Mouse (Mus musculus) left cerebral cortex, adult 18-20 months (tissue): Measurements from ENCODE around the gene Platr25. TPM values are rescaled to one million over a fixed set of nuclear protein-coding genes. Genes with fewer than 3 reads are reported as not detected.
"Not testable (repeated sequence)": the region's sequence is repeated elsewhere in the genome, so short reads cannot be mapped to it uniquely, and the experiment has no call there.

Source experiments
- DNase-seq, 2 experiments: peaks; one replicate each; pipeline ENCODE4 v3.0.0; 2021 to 2022; ENCODE audit warnings: low spot score in 2 of 2, mixed read lengths in 1 of 2
- long read RNA-seq, 2 experiments: library from polyadenylated mRNA; stranded (forward); transcript quantifications; one replicate each; pipeline ENCODE4 v2.0.0; 2021
- microRNA-seq, 2 experiments: library from miRNA; unstranded; fragments of <30 nt; microRNA quantifications; one replicate each; pipeline ENCODE4 v1.2.0; 2021
- total RNA-seq, 2 experiments: library from RNA; stranded (reverse); gene quantifications; 2 replicates each; pipeline ENCODE4 v1.2.3; 2021

The Platr25 gene
- total RNA-seq = 10 to 100 TPM; 14.8 to 15.7 TPM
- long read RNA-seq, experiment 1, partial matches to known transcripts = 0 of 8 reads
- long read RNA-seq, experiment 1, other reads (novel, unspliced or antisense) = 1 of 8 reads
- long read RNA-seq, experiment 2 = 0 reads

DNA sequence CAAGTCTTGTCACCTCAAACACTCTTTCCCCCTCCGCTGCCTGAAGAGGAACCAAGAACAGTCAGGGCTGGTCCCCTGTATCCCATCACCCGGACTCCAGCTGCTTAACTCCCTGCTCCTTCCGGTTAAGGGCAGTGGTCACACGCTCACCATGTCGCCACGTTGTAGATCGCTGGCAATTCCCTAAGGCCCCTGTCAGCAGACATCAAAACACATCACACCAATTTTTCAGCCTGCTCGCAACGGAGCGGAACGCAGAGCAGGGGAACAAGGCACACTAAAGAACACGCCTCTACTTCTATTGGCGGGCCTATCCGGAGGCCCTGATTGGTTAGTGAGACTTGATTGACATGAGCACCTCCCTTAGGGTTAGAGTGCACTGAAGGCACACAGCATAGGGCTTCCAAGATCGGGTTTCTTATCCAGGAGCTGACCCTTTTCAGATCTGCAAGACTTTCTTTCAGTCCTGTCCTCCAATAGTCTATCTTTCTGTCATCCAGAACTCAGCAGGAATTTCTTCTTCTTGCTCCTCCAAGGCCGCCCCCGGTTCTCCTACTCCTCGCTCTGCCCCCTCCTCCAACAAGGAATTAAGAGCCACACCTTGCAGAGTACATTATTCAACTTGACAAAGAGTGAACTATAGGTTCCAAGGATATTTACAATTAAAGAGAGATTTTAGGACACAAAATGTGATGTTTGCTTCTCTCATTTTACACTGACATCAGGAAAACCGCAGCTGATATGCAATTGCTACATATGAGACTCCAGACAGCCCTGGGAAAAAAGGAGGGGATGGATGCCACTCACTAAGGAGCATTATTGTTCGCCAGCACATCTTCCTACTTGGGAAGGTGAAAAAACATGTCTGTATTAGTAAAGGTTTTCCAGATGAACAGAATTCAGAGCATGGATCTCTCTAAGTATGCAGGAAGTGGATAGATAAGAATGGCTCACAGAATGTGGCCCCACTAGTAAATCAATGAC is at the start of gene Platr25:
Gene Platr25 (minus strand): TSS at position 278 of the 984 bp plus-strand sequence.
- DNase-seq = peak; percentile 4 to 36

DNA sequence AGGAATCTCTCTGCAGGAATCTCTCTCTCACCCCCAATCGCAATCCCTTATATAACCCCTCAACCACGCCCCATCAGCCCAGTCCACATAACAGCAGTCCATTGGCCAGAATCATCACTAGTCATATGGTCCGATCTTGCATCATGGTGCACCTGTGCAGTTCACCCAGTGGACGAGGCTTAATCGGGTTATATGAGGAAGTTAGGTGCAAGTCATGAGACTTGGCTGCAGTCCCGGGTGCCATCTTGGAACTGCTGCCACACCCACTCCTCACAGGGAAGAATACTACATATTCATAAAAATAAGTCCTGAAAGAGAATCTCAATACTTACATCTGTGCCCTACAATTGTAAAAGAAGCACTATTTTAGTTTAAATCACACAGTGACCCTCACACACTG is 47.5 kb upstream of the Platr25 start:
- DNase-seq = not testable (repeated sequence)

DNA sequence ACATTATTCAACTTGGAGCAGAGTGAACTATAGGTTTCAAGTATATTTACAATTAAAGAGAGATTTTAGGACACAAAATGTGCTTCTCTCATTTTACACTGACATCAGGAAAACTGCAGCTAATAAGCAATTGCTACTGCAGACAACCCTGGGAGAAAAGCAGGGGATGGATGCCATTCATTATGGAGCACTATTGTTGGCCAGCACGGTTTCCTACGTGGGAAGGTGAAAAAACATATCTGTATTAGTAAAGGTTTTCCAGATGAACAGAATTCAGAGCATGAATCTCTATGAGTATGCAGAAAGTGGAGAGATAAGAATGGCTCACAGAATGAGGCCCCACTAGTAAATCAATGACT is 25.6 kb upstream of the Platr25 start:
- DNase-seq = not testable (repeated sequence)

DNA sequence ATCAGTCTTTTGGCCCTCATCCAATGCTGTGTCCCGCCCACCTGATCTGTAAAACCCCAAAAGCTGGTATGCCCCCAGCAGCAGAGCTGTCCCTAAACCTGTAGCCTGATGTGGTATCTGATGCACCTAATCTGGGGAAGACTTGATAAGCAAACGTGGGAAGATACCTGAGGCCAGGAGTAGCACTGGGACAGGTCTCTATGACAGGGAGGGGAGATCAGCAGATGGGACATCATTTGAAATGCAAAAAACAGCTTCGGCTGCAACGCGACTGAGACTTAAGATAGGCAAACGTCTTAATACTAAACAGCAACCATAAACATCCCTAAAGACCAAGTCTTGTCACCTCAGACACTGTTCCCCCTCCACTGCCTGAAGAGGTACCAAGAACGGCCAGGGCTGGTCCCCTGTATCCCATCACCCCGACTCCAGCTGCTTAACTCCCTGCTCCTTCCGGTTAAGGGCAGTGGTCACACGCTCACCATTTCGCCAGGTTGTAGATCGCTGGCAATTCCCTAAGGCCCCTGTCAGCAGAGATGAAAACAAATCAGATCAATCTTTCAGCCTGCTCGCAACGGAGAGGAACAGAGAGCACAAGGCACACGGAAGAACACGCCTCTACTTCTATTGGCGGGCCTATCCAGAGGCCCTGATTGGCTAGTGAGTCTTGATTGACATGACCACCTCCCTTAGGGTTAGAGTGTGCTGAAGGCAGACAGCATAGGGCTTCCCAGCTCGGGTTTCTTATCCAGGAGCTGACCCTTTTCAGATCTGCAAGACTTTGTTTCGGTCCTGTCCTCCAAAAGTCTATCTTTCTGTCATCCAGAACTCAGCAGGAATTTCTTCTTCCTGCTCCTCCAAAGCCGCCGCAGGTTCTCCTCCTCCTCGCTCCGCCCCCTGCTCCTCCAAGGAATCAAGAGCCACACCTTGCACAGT is 25.0 kb upstream of the Platr25 start, which contains the start of gene Gm5141:
Gene Gm5141 (minus strand): TSS at position 610 of the 936 bp plus-strand sequence.
- DNase-seq = peak; percentile 45 to 52

DNA sequence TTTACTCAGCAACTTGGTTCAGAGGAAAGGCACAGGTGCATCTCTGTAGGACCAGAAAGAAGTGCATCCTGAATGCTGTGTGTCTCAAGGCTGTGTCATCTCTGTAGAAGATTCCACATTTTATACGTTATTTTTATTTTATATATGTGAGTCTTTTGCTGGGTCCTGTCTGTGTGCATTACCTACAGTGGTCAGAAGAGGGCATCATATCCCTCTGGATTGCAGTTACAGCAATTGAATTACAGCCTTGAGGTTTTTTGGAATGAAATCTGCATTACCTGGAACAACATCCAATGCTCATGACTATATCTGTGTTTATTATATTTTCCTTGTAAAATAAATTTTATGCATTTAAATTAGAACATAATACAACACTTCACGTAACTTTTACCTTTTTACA is 3.3 kb upstream of the Platr25 start:
- peak; percentile 47 to 63 for DNase-seq

DNA sequence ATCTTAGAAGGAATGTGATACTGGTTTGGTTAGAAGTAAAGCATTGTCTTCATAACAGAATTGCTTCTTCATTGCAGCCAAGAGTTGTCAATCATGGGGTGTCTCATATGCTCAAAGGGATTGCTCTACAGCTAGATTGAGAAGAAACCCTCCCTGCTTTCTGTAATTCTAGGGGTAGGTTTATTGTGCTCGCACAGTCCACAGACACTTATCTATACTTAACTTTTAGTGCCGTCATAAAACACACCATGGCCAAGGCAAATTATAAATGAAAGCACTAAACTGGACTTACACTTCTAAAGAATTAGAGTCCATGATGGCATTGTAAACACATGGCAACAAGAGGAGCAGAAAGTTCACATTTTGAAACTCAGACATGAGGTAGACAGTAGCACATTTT is 27.2 kb downstream of the Platr25 start:
- DNase-seq = no peak

DNA sequence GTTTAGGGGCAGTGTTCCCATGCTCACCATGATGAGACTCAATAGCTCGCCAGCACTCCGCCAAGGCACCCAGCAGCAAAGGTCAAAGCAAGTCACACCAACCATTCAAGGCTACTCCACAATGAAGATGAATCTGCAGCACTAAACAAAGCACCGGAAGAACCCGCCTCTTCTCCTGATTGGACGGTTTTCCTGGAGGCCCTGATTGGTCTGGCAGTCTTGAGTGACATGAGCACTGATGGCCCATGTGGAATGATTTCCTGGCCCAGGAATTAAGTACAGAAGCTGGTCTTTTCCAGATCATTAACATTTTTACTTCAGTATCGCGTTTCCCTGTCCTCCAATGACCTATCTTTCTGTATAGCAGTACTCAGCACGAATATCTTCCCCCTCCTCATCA is 47.9 kb downstream of the Platr25 start:
- DNase-seq = not testable (repeated sequence)

DNA sequence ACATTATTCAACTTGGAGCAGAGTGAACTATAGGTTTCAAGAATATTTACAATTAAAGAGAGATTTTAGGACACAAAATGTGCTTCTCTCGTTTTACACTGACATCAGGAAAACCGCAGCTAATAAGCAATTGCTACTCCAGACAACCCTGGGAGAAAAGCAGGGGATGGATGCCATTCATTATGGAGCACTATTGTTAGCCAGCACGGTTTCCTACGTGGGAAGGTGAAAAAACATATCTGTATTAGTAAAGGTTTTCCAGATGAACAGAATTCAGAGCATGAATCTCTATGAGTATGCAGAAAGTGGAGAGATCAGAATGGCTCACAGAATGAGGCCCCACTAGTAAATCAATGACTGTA is 75.2 kb downstream of the Platr25 start:
- not testable (repeated sequence) for DNase-seq

DNA sequence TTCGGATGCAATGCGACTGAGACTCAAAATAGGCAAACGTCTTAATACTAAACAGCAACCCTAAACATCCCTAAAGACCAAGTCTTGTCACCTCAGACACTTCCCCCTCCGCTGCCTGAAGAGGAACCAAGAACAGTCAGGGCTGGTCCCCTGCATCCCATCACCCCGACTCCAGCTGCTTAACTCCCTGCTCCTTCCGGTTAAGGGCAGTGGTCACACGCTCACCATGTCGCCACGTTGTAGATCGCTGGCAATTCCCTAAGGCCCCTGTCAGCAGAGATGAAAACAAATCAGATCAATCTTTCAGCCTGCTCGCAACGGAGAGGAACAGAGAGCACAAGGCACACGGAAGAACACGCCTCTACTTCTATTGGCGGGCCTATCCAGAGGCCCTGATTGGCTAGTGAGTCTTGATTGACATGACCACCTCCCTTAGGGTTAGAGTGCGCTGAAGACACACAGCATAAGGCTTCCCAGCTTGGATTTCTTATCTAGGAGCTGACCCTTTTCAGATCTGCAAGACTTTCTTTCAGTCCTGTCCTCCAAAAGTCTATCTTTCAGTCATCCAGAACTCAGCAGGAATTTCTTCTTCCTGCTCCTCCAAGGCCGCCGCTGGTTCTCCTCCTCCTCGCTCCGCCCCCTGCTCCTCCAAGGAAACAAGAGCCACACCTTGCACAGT is 75.8 kb downstream of the Platr25 start:
- peak; percentile 24 to 27 for DNase-seq

DNA sequence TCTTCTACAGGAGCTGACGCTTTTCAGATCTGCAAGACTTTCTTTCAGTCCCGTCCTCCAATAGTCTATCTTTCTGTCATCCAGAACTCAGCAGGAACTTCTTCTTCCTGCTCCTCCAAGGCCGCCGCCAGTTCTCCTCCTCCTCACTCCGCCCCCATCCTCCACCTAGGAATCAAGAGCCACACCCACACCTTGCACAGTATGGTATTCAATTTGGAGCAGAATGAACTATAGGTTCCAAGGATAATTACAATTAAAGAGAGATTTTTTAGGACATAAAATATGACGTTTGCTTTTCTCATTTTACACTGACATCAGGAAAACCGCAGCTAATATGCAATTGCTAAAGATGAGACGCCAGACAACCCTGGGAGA is 107.2 kb downstream of the Platr25 start:
- DNase-seq = no peak

DNA sequence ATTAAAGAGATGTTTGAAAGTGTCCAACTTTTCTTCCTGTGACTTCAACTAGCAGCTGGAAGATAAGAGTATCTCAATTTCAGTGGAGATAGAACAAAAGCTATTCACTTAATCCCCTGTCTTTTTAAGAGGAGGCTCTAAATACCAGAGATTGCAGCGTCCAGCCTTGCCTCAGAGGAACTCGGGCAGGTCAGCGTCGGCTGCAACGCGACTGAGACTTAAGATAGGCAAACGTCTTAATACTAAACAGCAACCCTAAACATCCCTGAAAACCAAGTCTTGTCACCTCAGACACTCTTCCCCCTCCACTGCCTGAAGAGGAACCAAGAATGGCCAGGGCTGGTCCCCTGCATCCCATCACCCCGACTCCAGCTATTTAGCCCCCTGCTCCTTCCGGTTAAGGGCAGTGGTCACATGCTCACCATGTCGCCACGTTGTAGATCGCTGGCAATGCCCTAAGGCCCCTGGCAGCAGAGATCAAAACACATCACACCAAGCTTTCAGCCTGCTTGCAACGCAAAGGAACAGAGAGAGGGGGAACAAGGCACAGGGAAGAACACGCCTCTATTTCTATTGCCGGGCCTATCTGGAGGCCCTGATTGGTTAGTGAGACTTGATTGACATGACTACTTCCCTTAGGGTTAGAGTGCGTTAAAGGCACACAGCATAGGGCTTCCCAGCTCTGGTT is 107.7 kb downstream of the Platr25 start:
- peak; percentile 53 to 61 for DNase-seq

DNA sequence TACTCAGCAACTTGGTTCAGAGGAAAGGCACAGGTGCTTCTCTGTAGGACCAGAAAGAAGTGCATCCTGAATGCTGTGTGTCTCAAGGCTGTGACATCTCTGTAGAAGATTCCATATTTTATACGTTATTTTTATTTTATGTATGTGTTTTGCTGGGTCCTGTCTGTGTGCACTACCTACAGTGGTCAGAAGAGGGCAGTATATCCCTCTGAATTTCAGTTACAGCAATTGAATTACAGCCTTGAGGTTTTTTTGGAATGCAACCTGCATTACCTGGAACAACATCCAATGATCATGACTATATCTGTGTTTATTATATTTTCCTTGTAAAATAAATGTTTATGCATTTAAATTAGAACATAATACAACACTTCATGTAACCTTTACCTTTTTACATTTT is 133.4 kb downstream of the Platr25 start:
- DNase-seq = peak in 1 of 2 experiments; percentile 15

DNA sequence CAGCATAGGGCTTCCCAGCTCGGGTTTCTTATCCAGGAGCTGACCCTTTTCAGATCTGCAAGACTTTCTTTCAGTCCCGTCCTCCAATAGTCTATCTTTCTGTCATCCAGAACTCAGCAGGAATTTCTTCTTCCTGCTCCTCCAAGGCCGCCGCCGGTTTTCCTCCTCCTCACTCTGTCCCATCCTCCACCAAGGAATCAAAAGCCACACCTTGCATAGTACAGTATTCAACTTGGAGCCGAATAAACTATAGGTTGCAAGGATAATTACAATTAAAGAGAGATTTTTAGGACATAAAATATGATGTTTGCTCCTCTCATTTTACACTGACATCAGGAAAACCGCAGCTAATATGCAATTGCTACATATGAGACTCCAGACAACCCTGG is 136.2 kb downstream of the Platr25 start:
- not testable (repeated sequence) for DNase-seq

DNA sequence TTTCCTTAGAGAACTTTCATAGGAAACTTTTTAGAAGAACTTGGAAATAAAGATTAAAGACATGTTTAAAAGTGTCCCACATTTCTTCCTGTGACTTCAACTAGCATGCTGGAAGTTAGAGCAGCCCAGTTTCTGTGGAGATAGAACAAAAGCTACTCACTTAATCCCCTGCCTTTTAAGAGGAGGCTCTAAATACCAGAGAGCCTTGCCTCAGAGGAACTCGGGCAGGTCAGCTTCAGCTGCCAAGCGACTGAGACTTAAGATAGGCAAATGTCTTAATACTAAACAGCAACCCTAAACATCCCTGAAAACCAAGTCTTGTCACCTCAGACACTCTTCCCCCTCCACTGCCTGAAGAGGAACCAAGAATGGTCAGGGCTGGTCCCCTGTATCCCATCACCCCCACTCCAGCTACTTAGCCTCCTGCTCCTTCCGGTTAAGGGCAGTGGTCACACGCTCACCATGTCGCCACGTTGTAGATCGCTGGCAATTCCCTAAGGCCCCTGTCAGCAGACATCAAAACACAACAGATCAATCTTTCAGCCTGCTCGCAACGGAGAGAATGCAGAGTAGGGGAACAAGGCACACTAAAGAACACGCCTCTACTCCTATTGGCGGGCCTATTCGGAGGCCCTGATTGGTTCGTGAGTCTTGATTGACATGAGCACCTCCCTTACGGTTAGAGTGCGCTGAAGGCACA is 136.8 kb downstream of the Platr25 start, which contains the start of gene 6720489N17Rik:
Gene 6720489N17Rik (minus strand): TSS at position 606 of the 700 bp plus-strand sequence.
- DNase-seq = peak; percentile 59 to 64

Small RNA genes within 50 kb of the gene (microRNA-seq; reads per million reads assigned to microRNA genes)
- gene Gm24020 = 0 reads per million in 2 experiments
- 0 reads per million in 2 experiments for gene Gm24588
- 0 reads per million in 2 experiments for gene Mir713

Other genes with a start within 250 kb of the Platr25 start
- gene Zfp935, start 202.2 kb downstream of the Platr25 start, total RNA-seq = 1 to 10 TPM in 1 of 2 experiments, not detected in 1; 1.3 TPM
- 10 to 100 TPM in 1 of 2 experiments, 1 to 10 TPM in 1; 8.7 to 10.2 TPM for gene Zfp934, start 189.5 kb downstream of the Platr25 start, total RNA-seq
- gene 6720489N17Rik, start 136.5 kb downstream of the Platr25 start, total RNA-seq = 1 to 10 TPM; 2.9 to 4.7 TPM
- 1 to 10 TPM; 4.1 to 5.8 TPM for gene Gm5141, start 25.1 kb upstream of the Platr25 start, total RNA-seq
- gene Fbp2, start 97.7 kb upstream of the Platr25 start, total RNA-seq = not detected
- gene Fbp1, start 127.6 kb upstream of the Platr25 start, total RNA-seq = 1 to 10 TPM in 1 of 2 experiments, under 1 TPM in 1; 0.70 to 1.3 TPM
- 100 to 1,000 TPM; 104 to 111 TPM for gene 2010111I01Rik, start 204.2 kb upstream of the Platr25 start, total RNA-seq